Mouse (Mus musculus) stomach, postnatal 0 days (tissue): ENCODE measurements at regions not wholly inside any gene's neighbourhood (a gene's known extent, or its start where the extent isn't known, plus 50 kb on each side); places are given as distances from the start of the nearest gene placed in this dataset.
A peak's percentile ranks its signal among the peaks of the same experiment; 100 is the strongest.

Experiments used
- CTCF ChIP-seq: IDR thresholded peaks from 2 replicates; pipeline ENCODE4 v1.5.1; 2016; ENCODE audit warnings: antibody characterized with exemption, low read depth, mild to moderate bottlenecking, moderate library complexity
- EP300 ChIP-seq: optimal IDR thresholded peaks from 2 replicates; pipeline ENCODE3; 2016; ENCODE audit warnings: antibody characterized with exemption

GRCm38 (mm10) chr10:66922314-66922713 lies 173.6 kb upstream of the Jmjd1c start:
- TF ChIP-seq CTCF (peak; percentile 28; the same call in 1 of the 2 replicates), EP300 (no peak)
